In genomic region chr17:74047210-74048082, GRCm38 (mm10) we compare ENCODE assay signal across 7 mouse cellular contexts. TPM values are rescaled to one million over a fixed set of nuclear protein-coding genes. Genes with fewer than 3 reads are reported as not detected.
A peak's percentile ranks its signal among the peaks of the same experiment; 100 is the strongest.
DNase-seq lines count a peak whose midpoint lies in the region; ATAC-seq lines count a peak whose summit lies in the region.

Gene Srd5a2 (minus strand): TSS chr17:74047916.

- no peaks in the 10 kb centered on the region for H3K4me1 ChIP-seq in lung, embryonic 16.5 days (replicated peaks; ENCODE audit: control insufficient read depth, insufficient read depth, low read length)
- peaks cover 2% of the 10 kb centered on the region; the same call in 1 of the 2 replicates for H3K4me1 ChIP-seq in intestine, embryonic 16.5 days (ENCODE audit: control insufficient read depth, insufficient read depth, low read length)
- H3K4me1 ChIP-seq in neural tube, embryonic 14.5 days (ENCODE audit: control insufficient read depth, insufficient read depth, low read length), result 0 out of 2 replicates have a peak, but pooled peaks cover 6% of the 10 kb centered on the region

- H3K9me3 ChIP-seq in lung, embryonic 16.5 days (ENCODE audit: control insufficient read depth, low read length), result no peaks in the 10 kb centered on the region
- H3K9me3 ChIP-seq in intestine, embryonic 16.5 days (ENCODE audit: control insufficient read depth, low read length), result no peaks in the 10 kb centered on the region
- H3K9me3 ChIP-seq in neural tube, embryonic 14.5 days (ENCODE audit: control insufficient read depth, low read length), result no peaks in the 10 kb centered on the region

- H3K9ac ChIP-seq in lung, embryonic 16.5 days (ENCODE audit: low read length), result no peak within 1 kb of the TSS
- H3K9ac ChIP-seq in intestine, embryonic 16.5 days (ENCODE audit: low read depth, low read length), result no peak within 1 kb of the TSS
- H3K9ac ChIP-seq in neural tube, embryonic 14.5 days (replicated peaks; ENCODE audit: low read depth, low read length), result no peak within 1 kb of the TSS

- no peak for DNase-seq in lung, postnatal 25 days (ENCODE audit: low spot score)
- DNase-seq in embryo, embryonic 9.5 days (ENCODE audit: extremely low spot score), result peak; percentile 30
- DNase-seq in thymus, postnatal 4 days, result no peak
- DNase-seq in urinary bladder, adult 2 months (ENCODE audit: low spot score), result no peak

- peak within 1 kb of the TSS; percentile 20 for H3K4me3 ChIP-seq in lung, embryonic 16.5 days (ENCODE audit: low read length)
- peak within 1 kb of the TSS; percentile 24 for H3K4me3 ChIP-seq in intestine, embryonic 16.5 days (ENCODE audit: low read length)
- peak within 1 kb of the TSS; percentile 26 for H3K4me3 ChIP-seq in neural tube, embryonic 14.5 days (ENCODE audit: low read depth, low read length)

- H3K36me3 ChIP-seq in lung, embryonic 16.5 days (ENCODE audit: control insufficient read depth, insufficient read depth, low read length), result no peaks in the 10 kb centered on the region
- no peaks in the 10 kb centered on the region for H3K36me3 ChIP-seq in intestine, embryonic 16.5 days (ENCODE audit: control insufficient read depth, insufficient read depth, low read length)
- H3K36me3 ChIP-seq in neural tube, embryonic 14.5 days (ENCODE audit: control insufficient read depth, insufficient read depth, low read length), result no peaks in the 10 kb centered on the region

- no peak for ATAC-seq in lung, embryonic 16.5 days (ENCODE audit: low read depth)
- no peak for ATAC-seq in intestine, embryonic 16.5 days
- ATAC-seq in neural tube, embryonic 14.5 days (ENCODE audit: low read depth), result peak; percentile 58

- no peak within 1 kb of the TSS for H3K27ac ChIP-seq in lung, embryonic 16.5 days (ENCODE audit: low read length)
- H3K27ac ChIP-seq in intestine, embryonic 16.5 days (ENCODE audit: low read length), result no peak within 1 kb of the TSS
- no peak within 1 kb of the TSS for H3K27ac ChIP-seq in neural tube, embryonic 14.5 days (ENCODE audit: low read depth, low read length)

- H3K4me2 ChIP-seq in lung, embryonic 16.5 days (ENCODE audit: low read depth, low read length), result peak within 1 kb of the TSS; percentile 4
- H3K4me2 ChIP-seq in intestine, embryonic 16.5 days (ENCODE audit: low read depth, low read length), result peak within 1 kb of the TSS; percentile 42
- peak within 1 kb of the TSS; percentile 54 for H3K4me2 ChIP-seq in neural tube, embryonic 14.5 days (ENCODE audit: low read depth, low read length)

- H3K27me3 ChIP-seq in lung, embryonic 16.5 days (ENCODE audit: control insufficient read depth, insufficient read depth, low read depth, low read length), result peaks cover 33% of the 10 kb centered on the region
- H3K27me3 ChIP-seq in intestine, embryonic 16.5 days (replicated peaks; ENCODE audit: control insufficient read depth, insufficient read depth, low read length), result peaks cover 40% of the 10 kb centered on the region
- peaks cover 35% of the 10 kb centered on the region for H3K27me3 ChIP-seq in neural tube, embryonic 14.5 days (ENCODE audit: control insufficient read depth, insufficient read depth, low read length)

- 2% methylated on average over 39 of the region's 45 CpGs for WGBS in lung, embryonic 16.5 days
- WGBS in intestine, embryonic 16.5 days, result 2% methylated on average over 44 of the region's 45 CpGs
- WGBS in neural tube, embryonic 14.5 days, result 1% methylated on average over 45 of the region's 45 CpGs

RNA-seq across cellular contexts. Expression of gene Srd5a2, which starts in this region (rescaled TPM):
- polyA plus RNA-seq in lung, embryonic 16.5 days (2015; fragmentation: Nextera tagmentation; extraction: Ambion mirVana), result not detected in 2 replicates
- polyA plus RNA-seq in intestine, embryonic 16.5 days (2015; fragmentation: Nextera tagmentation; extraction: Ambion mirVana), result not detected in 2 replicates
- polyA plus RNA-seq in neural tube, embryonic 14.5 days (2014; fragmentation: Nextera tagmentation; extraction: Ambion mirVana), result 0.17 and 0.20 TPM in 2 replicates
- 0.03 and 0.04 TPM in 2 replicates for polyA plus RNA-seq in urinary bladder, adult 2 months (2012; rRNA removed)

Comparison
In these comparisons a context has a peak if more than half of its experiments do, and no peak if none do; other contexts are left out.
1. Peak in ATAC-seq, H3K4me3 ChIP-seq and H3K4me2 ChIP-seq in neural tube, embryonic 14.5 days; RNA of the gene not detected or under 1 TPM.
2. H3K4me2 ChIP-seq: peak in every context shown above with its lines; median percentile 54 in neural tube, embryonic 14.5 days; 42 in intestine, embryonic 16.5 days; 4 in lung, embryonic 16.5 days.